Mouse (Mus musculus) ES-Bruce4 (cell line): Measurements from ENCODE around the gene Harbi1.

Experiments used
- CTCF ChIP-seq: IDR thresholded peaks from one replicate; pipeline ENCODE4 v1.8.1; 2011; ENCODE audit warnings: low read depth, low read length
- EP300 ChIP-seq: IDR thresholded peaks from 2 replicates; pipeline ENCODE4 v1.6.1; 2011; ENCODE audit warnings: low read depth, low read length; ENCODE audit not compliant: insufficient read depth
- POLR2A ChIP-seq: IDR thresholded peaks from one replicate; pipeline ENCODE4 v1.8.1; 2011; ENCODE audit warnings: low read length; ENCODE audit not compliant: insufficient read depth

GRCm38 (mm10) chr2:91724716-91725115, 14.1 kb downstream of the Harbi1 start:
- no peak for TF ChIP-seq POLR2A
- no peak for TF ChIP-seq CTCF
- TF ChIP-seq EP300, result no peak
